Mouse (Mus musculus) liver, embryonic 14.5 days (tissue): Measurements from ENCODE around the gene Fbxw4. TPM values are rescaled to one million over a fixed set of nuclear protein-coding genes. Genes with fewer than 3 reads are reported as not detected.
A peak's percentile ranks its signal among the peaks of the same experiment; 100 is the strongest.

Source experiments
- ATAC-seq: fragments of 200-750 bp; cut with Nextera tagmentation; 2 replicates; pipeline ENCODE4 v1.8.0; 2017; ENCODE audit warnings: moderate number of reproducible peaks, mild to moderate bottlenecking, moderate library complexity; ENCODE audit not compliant: insufficient read depth
- DNase-seq, 3 experiments: peaks; one replicate each; pipeline ENCODE4 v3.0.0-alpha.2; 2012 to 2013; ENCODE audit warnings: low read depth in 3 of 3, low spot score in 3 of 3
- H3K27ac ChIP-seq: fragments of 300-500 bp; sonication (generic); 2 replicates; pipeline ENCODE4 v1.5.1; 2014; ENCODE audit warnings: moderate library complexity, mild to moderate bottlenecking, control low read depth, inconsistent platforms
- H3K27me3 ChIP-seq: fragments of 300-500 bp; sonication (generic); 2 replicates; pipeline ENCODE4 v1.6.1; 2014; ENCODE audit warnings: mild to moderate bottlenecking, low read length, moderate library complexity; ENCODE audit not compliant: control insufficient read depth, insufficient read depth
- H3K36me3 ChIP-seq: fragments of 300-500 bp; sonication (generic); replicated peaks from 2 replicates; pipeline ENCODE4 v1.6.1; 2014; ENCODE audit warnings: low read depth; ENCODE audit not compliant: control insufficient read depth, insufficient read depth
- H3K4me1 ChIP-seq, 2 experiments: fragments of 200-500 bp in 1 of 2; fragments of 300-500 bp in 1 of 2; sonication (generic) in 1 of 2; replicated peaks; 2 replicates each; pipeline ENCODE4 v1.6.1; 2012 to 2014; ENCODE audit warnings: antibody characterized with exemption in 1 of 2, inconsistent platforms in 1 of 2, low read length in 1 of 2; ENCODE audit not compliant: control insufficient read depth in 2 of 2, insufficient read depth in 2 of 2
- H3K4me2 ChIP-seq: fragments of 300-500 bp; sonication (generic); 2 replicates; pipeline ENCODE4 v1.6.1; 2014; ENCODE audit warnings: low read depth, mild to moderate bottlenecking, control low read depth, moderate library complexity
- H3K4me3 ChIP-seq, 2 experiments: fragments of 200-500 bp in 1 of 2; fragments of 300-500 bp in 1 of 2; sonication (generic) in 1 of 2; 2 replicates each; pipeline ENCODE4 v1.5.1; 2012 to 2014; ENCODE audit warnings: low read depth in 2 of 2, low read length in 2 of 2, mild to moderate bottlenecking in 2 of 2, control low read depth in 1 of 2, inconsistent platforms in 1 of 2, moderate library complexity in 1 of 2; ENCODE audit not compliant: insufficient read depth in 1 of 2
- H3K9ac ChIP-seq: fragments of 300-500 bp; sonication (generic); replicated peaks from 2 replicates; pipeline ENCODE4 v1.6.1; 2014; ENCODE audit warnings: mild to moderate bottlenecking, control low read depth, moderate library complexity
- H3K9me3 ChIP-seq: fragments of 300-500 bp; sonication (generic); 2 replicates; pipeline ENCODE4 v1.6.1; 2016; ENCODE audit warnings: low read length, mixed read lengths; ENCODE audit not compliant: control insufficient read depth
- CTCF ChIP-seq: IDR thresholded peaks from 2 replicates; pipeline ENCODE4 v1.5.1; 2016; ENCODE audit warnings: antibody characterized with exemption, low read depth, control low read depth
- EP300 ChIP-seq: IDR thresholded peaks from 2 replicates; pipeline ENCODE4 v1.6.1; 2016; ENCODE audit warnings: antibody characterized with exemption, low read depth
- WGBS: fragments of 180-500 bp; shearing (Covaris S2); extraction: QIAGEN DNeasy Blood & Tissue Kit; methylation state at CpG from one replicate; pipeline ENCODE4 v1.1.7; 2014; ENCODE audit not compliant: insufficient replicate concordance; 5-methylcytosine and 5-hydroxymethylcytosine counted together
- polyA plus RNA-seq, 2 experiments: library from polyadenylated mRNA; depleted of rRNA in 1 of 2; stranded (reverse) in 1 of 2; unstranded in 1 of 2; fragments of >200 nt; fragmentation: Nextera tagmentation in 1 of 2; extraction: Ambion mirVana in 1 of 2; gene quantifications; 2 replicates each; pipeline versions ENCODE4 v1.2.1 to v1.2.3; 2012 to 2014

Gene Fbxw4
- polyA plus RNA-seq, 2 experiments: 2.5 to 14.5 TPM

- Histone ChIP-seq H3K9ac (no peak overlapping the region), H3K4me3 (no peak overlapping the region), H3K27ac (no peak overlapping the region), H3K4me2 (no peak overlapping the region), H3K9me3 (no peaks in the 10 kb centered on the region), H3K4me1 (0 out of 4 replicates have a peak, but pooled peaks cover 0 to 2% of the 10 kb centered on the region in 2 experiments), H3K27me3 (peaks cover 4% of the 10 kb centered on the region; the same call in 1 of the 2 replicates), H3K36me3 (no peaks in the 10 kb centered on the region)
- no peak for ATAC-seq
- WGBS: 68% methylated on average over 8 of the region's 8 CpGs
- DNase-seq: no peak
- TF ChIP-seq CTCF: no peak
- TF ChIP-seq EP300: no peak
Measured at GRCm38 (mm10) chr19:45692211-45692610, 32.1 kb upstream of the Fbxw4 start.

- H3K4me3 ChIP-seq: no peak overlapping the region
- TF ChIP-seq CTCF: no peak
- TF ChIP-seq EP300: no peak
- H3K36me3 ChIP-seq: no peaks in the 10 kb centered on the region
- DNase-seq: no peak
- peaks cover 4% of the 10 kb centered on the region; the same call in 1 of the 2 replicates for H3K27me3 ChIP-seq
- no peak overlapping the region for H3K27ac ChIP-seq
- 0 out of 4 replicates have a peak, but pooled peaks cover 0 to 2% of the 10 kb centered on the region in 2 experiments for H3K4me1 ChIP-seq
- no peaks in the 10 kb centered on the region for H3K9me3 ChIP-seq
- 74% methylated on average over 8 of the region's 8 CpGs for WGBS
- no peak for ATAC-seq
- no peak overlapping the region for H3K9ac ChIP-seq
- no peak overlapping the region for H3K4me2 ChIP-seq
Measured at GRCm38 (mm10) chr19:45691001-45691535, 31.0 kb upstream of the Fbxw4 start.

GRCm38 (mm10) chr19:45687001-45687400 lies 26.9 kb upstream of the Fbxw4 start:
- H3K4me3 ChIP-seq: no peak overlapping the region
- 56% methylated on average over 4 of the region's 4 CpGs for WGBS
- no peaks in the 10 kb centered on the region for H3K9me3 ChIP-seq
- 0 out of 4 replicates have a peak, but pooled peaks cover 0 to 2% of the 10 kb centered on the region in 2 experiments for H3K4me1 ChIP-seq
- H3K36me3 ChIP-seq: no peaks in the 10 kb centered on the region
- H3K27me3 ChIP-seq: no peaks in the 10 kb centered on the region
- no peak overlapping the region for H3K9ac ChIP-seq
- TF ChIP-seq CTCF (no peak), EP300 (no peak)
- DNase-seq (no peak), ATAC-seq (no peak)
- H3K4me2 ChIP-seq: no peak overlapping the region
- H3K27ac ChIP-seq: no peak overlapping the region

GRCm38 (mm10) chr19:45683676-45684075 lies 23.6 kb upstream of the Fbxw4 start:
- no peak overlapping the region for H3K4me2 ChIP-seq
- H3K36me3 ChIP-seq: no peaks in the 10 kb centered on the region
- no peak overlapping the region for H3K9ac ChIP-seq
- peaks cover 0 to 2% of the 10 kb centered on the region in 2 experiments; a peak in 2 of 4 replicates for H3K4me1 ChIP-seq
- ATAC-seq (no peak), DNase-seq (no peak)
- no peaks in the 10 kb centered on the region for H3K9me3 ChIP-seq
- WGBS: 57% methylated on average over 10 of the region's 10 CpGs
- H3K4me3 ChIP-seq: no peak overlapping the region
- no peak overlapping the region for H3K27ac ChIP-seq
- H3K27me3 ChIP-seq: no peaks in the 10 kb centered on the region
- TF ChIP-seq EP300 (no peak), CTCF (no peak)

GRCm38 (mm10) chr19:45680495-45681130 lies 20.5 kb upstream of the Fbxw4 start:
- ATAC-seq (peak; percentile 23; the same call in 1 of the 2 replicates), DNase-seq (no peak)
- TF ChIP-seq EP300 (0 out of 2 replicates have a peak, but pooled peaks have one; percentile 9), CTCF (no peak)
- H3K27me3 ChIP-seq: no peaks in the 10 kb centered on the region
- H3K27ac ChIP-seq: no peak overlapping the region
- no peaks in the 10 kb centered on the region for H3K9me3 ChIP-seq
- H3K4me1 ChIP-seq: peaks cover under 1 to 9% of the 10 kb centered on the region in 2 experiments
- no peak overlapping the region for H3K4me3 ChIP-seq
- no peaks in the 10 kb centered on the region for H3K36me3 ChIP-seq
- no peak overlapping the region for H3K4me2 ChIP-seq
- 15% methylated on average over 3 of the region's 3 CpGs for WGBS
- no peak overlapping the region for H3K9ac ChIP-seq
